Mouse (Mus musculus): ENCODE measurements around the gene Lrsam1.

The Lrsam1 gene

DNA sequence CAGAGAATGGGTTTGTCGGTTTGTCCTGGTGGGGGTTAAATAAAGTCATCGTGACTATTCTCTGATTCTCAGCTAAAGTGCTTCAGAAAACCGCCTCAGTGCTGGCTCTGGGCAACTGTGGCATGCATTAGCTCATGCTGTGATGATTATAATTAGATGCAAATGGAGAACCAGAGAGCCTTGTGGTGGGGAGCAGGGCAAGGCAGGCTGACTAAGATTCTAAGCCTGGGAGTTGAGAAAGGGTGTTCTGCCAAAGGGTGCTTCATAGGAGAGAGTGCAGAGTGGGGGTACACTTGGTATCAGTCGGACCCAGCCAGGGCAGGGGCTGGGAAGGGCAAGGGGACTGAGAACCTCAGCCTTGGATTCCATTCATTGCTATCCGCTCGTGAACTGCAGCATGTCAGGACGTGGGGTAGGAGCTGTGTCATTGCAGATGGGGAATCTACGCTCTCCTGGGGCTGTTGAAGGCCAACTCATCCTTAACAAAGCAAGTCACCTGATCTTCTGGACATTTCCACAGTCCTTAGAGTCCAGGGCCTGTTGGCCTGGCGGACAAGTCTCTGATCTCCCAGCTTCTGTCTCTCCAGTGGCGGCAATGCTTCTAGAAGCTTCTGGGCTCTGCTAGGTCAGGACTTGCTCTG lies 64.8 kb downstream of the Lrsam1 start:
- DNase-seq (ENCODE audit: inconsistent age in 2 of 2, low spot score in 1 of 2) = no peak

DNA sequence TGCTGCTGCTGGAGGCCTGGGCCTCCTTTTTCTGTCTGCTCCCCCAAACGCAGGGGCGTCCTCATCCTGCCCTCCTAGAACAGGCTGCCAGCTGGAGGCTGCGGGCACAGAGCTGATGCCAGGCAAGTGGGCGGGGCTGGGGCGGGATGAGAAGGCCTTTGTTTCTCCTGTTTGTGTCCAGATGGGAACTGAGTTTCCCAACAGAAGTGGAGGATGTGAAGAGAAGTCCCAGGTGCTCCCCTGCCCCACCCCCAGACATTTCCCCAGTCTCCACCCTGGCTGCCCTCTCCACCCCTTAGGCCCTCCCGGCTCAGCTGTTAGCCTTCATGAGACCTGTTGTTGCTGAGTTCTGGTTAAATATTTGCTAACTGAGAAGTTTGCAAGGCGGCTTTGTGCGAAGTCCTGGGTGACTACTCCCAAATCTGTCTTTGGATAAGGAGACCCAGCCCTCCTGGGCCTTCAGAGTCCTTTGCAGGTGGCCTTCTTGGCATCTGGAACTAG lies 65.8 kb downstream of the Lrsam1 start:
- DNase-seq (ENCODE audit: inconsistent age in 2 of 2, low spot score in 1 of 2) = no peak

DNA sequence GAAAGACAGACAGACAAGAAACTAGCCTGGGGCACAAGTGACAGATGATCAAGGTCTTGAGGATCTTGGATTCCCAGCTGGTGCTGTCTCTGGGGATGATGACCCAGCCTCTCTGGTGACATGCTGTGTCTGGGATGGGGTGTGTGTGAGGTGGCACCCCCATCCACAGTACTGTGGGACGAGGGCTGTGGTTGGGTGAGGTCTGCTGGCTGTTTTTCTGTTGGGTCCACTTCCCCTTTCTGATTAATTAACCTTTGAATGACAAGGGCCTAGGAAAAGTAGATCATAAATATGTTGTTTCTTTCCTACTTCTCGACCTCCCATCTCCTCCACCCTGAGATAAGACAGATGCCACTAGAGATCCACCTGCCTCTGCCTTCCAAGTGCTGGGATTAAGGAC lies 67.3 kb downstream of the Lrsam1 start:
- DNase-seq (ENCODE audit: inconsistent age in 2 of 2, low spot score in 1 of 2) = no peak

DNA sequence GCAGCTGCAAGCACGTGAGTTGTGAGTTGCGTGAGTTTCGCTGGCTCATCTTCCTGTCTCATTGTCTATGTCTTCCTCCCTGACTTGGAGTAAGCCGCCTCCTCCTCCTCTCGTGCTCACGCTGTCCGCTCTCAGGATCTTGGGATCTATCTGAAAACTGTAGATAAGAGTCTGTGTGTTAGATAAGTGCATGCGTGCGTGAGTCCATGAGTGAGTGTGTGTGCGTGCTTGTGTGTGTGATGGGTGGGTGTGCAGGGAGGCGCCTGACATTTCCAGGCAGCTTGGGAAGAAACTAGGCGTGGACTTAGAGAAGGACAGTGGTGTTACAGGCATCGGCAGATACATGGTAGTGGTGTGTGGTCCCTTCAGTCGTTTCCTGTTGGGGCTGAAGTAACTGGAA lies 68.9 kb downstream of the Lrsam1 start:
- no peak for DNase-seq (ENCODE audit: inconsistent age in 2 of 2, low spot score in 1 of 2)

DNA sequence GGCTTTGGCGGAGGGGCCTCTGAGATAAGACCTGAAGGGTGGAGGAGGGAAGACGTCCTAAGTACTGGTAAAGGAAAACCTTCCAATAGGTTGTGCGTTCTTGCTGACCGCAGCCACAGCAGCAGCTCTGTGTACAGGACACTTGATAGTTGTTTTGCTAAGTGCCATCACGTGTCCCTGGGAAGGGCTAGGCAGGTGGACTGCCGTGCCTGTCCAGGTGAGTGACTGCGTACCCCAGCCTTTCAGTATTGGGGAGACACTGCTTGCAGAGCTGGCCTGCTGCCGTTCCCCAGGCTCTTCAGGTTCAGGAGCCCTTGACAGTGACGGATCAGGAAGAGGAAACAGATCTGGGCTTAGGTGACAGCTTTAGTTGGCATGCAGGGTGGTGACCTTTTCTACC lies 70.1 kb downstream of the Lrsam1 start:
- DNase-seq (ENCODE audit: inconsistent age in 2 of 2, low spot score in 1 of 2) = no peak

DNA sequence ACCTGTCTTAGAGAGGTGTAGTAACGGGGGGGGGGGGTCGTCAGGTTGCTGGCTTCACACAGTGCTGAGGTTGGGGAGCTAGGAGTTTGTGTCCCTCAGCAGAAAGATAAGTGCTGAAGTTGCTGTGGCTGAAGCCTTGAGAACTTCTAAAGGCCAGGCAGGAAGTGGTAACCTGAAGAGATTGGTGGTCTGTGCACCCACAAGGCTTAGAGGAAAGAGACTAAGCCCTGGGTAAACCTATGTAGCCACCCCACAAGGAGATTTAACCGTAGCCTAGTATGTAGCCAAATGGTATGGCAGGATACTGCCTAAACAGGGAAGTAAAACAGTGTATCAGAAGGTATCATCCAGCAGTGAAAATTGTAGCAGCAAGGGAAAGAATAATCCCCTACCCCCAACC lies 71.1 kb downstream of the Lrsam1 start:
- DNase-seq (ENCODE audit: inconsistent age in 2 of 2, low spot score in 1 of 2) = no peak

- DNase-seq (ENCODE audit: inconsistent age in 2 of 2, low spot score in 1 of 2) = no peak
Observed at GRCm38 (mm10) chr2:32888551-32888950, 72.9 kb downstream of the Lrsam1 start.

- DNase-seq (ENCODE audit: inconsistent age in 2 of 2, low spot score in 1 of 2) = no peak
Observed at GRCm38 (mm10) chr2:32888029-32888428, 73.4 kb downstream of the Lrsam1 start.

DNA sequence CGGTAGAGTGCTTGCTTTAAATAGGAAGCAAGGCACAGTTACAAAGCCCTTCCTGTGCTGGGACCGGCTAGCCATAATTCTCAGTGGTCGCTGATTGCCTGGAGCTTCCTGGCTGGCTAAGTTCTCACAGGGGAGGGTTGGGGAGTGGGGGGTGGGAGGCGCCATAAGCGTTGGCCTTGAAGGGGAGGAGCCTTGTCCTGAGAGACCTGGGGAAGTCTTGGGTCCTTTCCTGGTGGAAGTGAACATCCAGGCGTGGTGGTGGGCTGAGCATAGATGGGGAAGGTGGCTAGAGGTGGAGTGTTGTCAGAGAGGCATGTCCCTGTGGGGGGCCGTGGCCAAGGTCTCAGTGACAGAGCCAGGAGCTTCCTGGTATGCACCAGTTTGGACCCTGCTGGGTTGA lies 76.7 kb downstream of the Lrsam1 start:
- no peak for DNase-seq (ENCODE audit: inconsistent age in 2 of 2, low spot score in 1 of 2)

- DNase-seq (ENCODE audit: inconsistent age in 2 of 2, low spot score in 1 of 2) = peak; percentile 67 to 73
Observed at GRCm38 (mm10) chr2:32882283-32883043, 79.0 kb downstream of the Lrsam1 start.

DNA sequence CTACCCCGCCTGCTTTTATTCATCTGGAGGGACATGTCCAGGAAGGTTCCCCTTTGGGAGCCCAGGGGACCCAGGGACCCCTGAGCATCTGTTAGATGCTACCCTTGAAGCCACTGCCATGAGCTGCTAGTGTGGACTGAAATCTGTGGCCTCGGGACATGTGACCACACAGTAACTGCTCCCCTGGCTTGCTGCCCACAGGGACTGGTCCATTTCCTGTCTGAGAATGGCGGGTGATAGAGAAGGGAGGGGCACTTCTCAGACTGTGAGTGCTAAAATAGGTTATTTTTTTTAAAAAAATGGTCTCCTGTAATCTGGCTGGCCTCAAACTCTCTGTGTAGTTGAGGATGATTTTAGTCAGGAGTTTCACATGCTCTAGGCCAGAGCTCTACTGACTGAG lies 79.7 kb downstream of the Lrsam1 start:
- peak; percentile 83 to 87 for DNase-seq (ENCODE audit: inconsistent age in 2 of 2, low spot score in 1 of 2)

DNA sequence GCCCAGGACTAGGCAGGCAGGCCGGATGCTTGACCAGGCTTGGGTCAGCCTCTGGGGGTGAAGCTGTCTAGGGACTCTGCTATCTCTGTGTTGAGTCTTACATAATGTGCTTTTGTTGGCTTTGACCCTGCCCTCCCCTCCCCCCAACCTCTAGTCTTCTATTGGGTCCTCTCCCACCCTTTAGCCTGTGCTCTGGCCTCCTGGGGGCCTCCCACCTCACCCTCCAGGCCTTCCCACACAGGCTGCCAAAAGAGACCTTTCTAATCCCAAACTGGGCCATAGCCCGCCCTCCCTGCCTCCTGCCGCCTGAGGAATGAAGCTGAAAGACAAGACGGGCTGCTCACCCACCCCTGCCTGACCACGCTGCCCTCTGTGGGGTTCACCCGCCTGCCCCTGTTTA lies 80.4 kb downstream of the Lrsam1 start:
- DNase-seq (ENCODE audit: inconsistent age in 2 of 2, low spot score in 1 of 2) = peak in 1 of 2 experiments; percentile 59

- DNase-seq (ENCODE audit: inconsistent age in 2 of 2, low spot score in 1 of 2) = no peak
Observed at GRCm38 (mm10) chr2:32879593-32879992, 81.8 kb downstream of the Lrsam1 start.

DNA sequence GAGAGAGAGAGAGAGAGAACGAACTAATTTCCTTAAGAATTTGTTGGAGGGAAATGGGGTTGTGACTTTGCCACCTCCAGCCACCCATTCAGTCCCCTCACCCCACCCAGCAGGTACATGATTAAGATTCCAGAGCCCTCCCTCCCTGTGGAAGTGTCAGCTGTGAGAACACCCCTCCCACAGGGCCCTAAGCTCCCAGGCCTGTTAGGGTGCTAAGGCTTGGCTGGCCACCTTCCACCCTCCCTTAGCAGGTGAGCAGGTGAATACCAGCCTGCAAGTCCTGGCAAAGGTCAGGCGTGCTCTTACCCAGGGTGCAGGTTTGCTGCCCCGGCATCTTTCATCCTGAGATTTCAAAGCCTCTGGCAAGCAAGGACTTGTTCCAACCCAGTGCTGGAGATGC lies 83.0 kb downstream of the Lrsam1 start:
- DNase-seq (ENCODE audit: inconsistent age in 2 of 2, low spot score in 1 of 2) = no peak

DNA sequence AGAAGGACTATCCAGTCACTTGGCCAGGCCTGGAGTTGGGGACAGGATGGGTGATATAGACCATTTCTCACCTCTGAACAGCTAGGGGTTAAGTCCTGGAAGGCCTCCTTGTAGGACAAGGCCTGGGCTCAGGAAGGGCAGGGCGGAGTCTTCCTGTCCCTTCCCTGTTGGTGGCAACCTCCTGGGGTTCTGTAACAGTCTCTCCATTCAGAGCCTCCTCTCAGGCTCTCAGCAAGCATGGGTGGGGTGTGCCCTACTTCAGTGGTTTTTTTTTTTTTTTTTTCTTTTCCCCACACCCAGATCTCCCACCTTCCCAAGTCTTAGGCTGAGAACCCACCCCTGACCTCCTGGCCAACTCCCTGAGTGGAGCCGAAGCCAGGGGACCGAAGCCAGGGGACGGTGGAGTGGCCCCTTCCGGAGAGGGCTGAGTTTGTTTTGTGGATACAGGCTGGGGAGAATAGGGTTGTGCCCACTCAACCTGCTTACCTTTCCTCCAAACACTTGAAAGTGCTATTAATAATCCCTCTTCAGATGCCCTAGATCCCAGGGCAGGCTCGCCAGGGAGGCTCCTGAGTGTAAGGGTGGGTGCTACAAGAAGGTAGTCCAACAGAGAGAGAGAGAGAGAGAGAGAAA lies 83.5 kb downstream of the Lrsam1 start:
- no peak for DNase-seq (ENCODE audit: inconsistent age in 2 of 2, low spot score in 1 of 2)

DNA sequence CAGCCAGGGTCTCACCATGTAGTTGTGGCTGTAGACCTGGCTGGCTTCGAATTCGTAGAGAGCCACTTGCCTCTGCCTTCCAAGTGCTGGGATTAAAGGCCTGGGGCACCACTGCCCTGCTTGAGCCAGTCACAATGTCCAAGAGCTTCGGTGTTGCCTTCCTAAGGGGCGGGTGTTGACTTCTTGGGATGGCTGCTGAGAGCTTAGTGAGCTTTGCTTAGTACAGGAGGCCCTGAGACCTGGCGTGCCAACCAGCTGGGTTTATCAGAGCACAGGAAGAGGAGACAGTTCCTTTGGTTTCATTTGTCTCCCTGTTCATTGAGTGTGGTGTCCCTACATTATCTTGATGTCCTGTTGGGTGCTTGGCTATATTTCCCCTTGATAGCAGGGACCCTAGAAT lies 84.1 kb downstream of the Lrsam1 start:
- DNase-seq (ENCODE audit: inconsistent age in 2 of 2, low spot score in 1 of 2) = no peak

DNA sequence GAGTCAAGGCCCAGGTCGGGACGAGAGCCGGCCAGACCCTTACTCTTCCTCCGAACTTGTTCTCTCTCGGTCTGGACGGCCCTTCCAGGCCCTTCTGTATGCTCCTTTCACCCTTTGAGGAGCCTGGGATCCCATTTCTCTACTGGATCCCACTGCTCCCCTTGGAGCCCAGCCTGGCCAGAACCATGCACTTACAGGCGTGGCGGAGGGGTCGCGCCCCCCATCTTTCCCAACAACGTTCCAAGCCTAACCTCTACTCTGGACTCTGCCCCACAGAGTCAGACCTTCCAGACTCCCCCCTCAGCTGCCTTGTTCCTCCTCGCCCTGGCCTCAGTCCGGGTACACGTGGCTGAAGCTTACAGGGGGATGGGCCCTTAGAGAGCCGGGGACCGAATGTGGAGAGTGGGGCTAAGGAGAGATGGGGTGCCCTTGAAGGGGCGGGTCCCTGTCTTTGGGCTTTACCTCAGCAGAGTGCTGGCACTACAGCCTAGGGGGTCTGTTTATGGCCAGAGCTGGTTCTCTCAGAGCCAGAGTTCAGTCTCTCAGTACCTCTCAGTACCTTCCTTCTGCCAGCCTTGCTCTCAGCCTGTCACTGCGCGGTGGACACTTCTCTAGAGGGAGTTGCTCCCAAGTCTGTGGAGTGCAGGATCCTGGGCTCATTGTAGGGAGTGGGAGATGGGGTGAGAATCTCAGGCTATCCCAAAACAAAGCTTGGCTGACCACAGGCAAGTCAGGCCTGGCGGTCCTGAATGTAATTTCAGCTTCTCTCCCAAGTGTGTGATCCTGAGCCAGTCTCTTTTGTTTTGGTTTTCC lies 84.7 kb downstream of the Lrsam1 start:
- DNase-seq (ENCODE audit: inconsistent age in 2 of 2, low spot score in 1 of 2) = peak in 1 of 2 experiments; percentile 60

- DNase-seq (ENCODE audit: inconsistent age in 2 of 2, low spot score in 1 of 2) = peak; percentile 87 to 96
Observed at GRCm38 (mm10) chr2:32875675-32876489, 85.5 kb downstream of the Lrsam1 start, which contains the start of gene Fam129b. Gene Fam129b (plus strand): TSS chr2:32876114.
